Mouse (Mus musculus) cerebellum, adult 8-10 months (tissue): ENCODE measurements at regions not wholly inside any gene's neighbourhood (a gene's known extent, or its start where the extent isn't known, plus 50 kb on each side); places are given as distances from the start of the nearest gene placed in this dataset.

ENCODE experiments used
- DNase-seq: peaks from one replicate; pipeline ENCODE4 v3.0.0; 2022

- DNase-seq: no peak
Observed at GRCm38 (mm10) chr3:150427965-150428364, 1009.7 kb upstream of the Adgrl4 start.

- no peak for DNase-seq
Observed at GRCm38 (mm10) chr3:150431291-150431690, 1006.4 kb upstream of the Adgrl4 start.

GRCm38 (mm10) chr3:150435199-150435598 lies 1002.5 kb upstream of the Adgrl4 start:
- no peak for DNase-seq

- DNase-seq: no peak
Observed at GRCm38 (mm10) chr3:150435818-150436607, 1001.7 kb upstream of the Adgrl4 start.
